Mouse (Mus musculus) erythroblast, embryonic 14.5 days (primary cell): ENCODE results near the gene Cbarp. TPM values are rescaled to one million over a fixed set of nuclear protein-coding genes. Genes with fewer than 3 reads are reported as not detected.

Experiments
- H3K27me3 ChIP-seq: 2 replicates; pipeline ENCODE4 v1.6.1; 2012; ENCODE audit warnings: inconsistent platforms; ENCODE audit not compliant: control insufficient read depth
- H3K36me3 ChIP-seq: 2 replicates; pipeline ENCODE4 v1.6.1; 2012; ENCODE audit warnings: mild to moderate bottlenecking, inconsistent platforms; ENCODE audit not compliant: control insufficient read depth
- H3K4me1 ChIP-seq: 2 replicates; pipeline ENCODE4 v1.6.1; 2012; ENCODE audit warnings: inconsistent platforms; ENCODE audit not compliant: control insufficient read depth
- H3K4me3 ChIP-seq: replicated peaks from 2 replicates; pipeline ENCODE3; 2012; ENCODE audit warnings: moderate library complexity, mild to moderate bottlenecking, inconsistent platforms
- H3K9me3 ChIP-seq: 2 replicates; pipeline ENCODE4 v1.6.1; 2012; ENCODE audit warnings: low read length, inconsistent platforms, mixed read lengths; ENCODE audit not compliant: control insufficient read depth
- GATA1 ChIP-seq: IDR thresholded peaks from 2 replicates; pipeline ENCODE4 v1.6.1; 2012; ENCODE audit warnings: low read length, inconsistent platforms, mixed read lengths
- TAL1 ChIP-seq: IDR thresholded peaks from 3 replicates; pipeline ENCODE4 v1.6.1; 2012; ENCODE audit warnings: low read length, inconsistent platforms, mixed read lengths
- polyA plus RNA-seq: library from polyadenylated mRNA; stranded (reverse); fragments of >175 nt; gene quantifications from 2 replicates; pipeline ENCODE4 v1.2.3, GENCODE M21; 2012

The Cbarp gene
- polyA plus RNA-seq, result 0.15 and 0.52 TPM in 2 replicates

- H3K27me3 ChIP-seq, result peaks cover 47% of the 10 kb centered on the region
These were observed at the start of gene Cbarp for GRCm38 (mm10) chr10:80140666-80141035. TSS of gene Cbarp (minus strand) at chr10:80140835.

GRCm38 (mm10) chr10:80189999-80190398 is 49.4 kb upstream of the Cbarp start:
- TF ChIP-seq GATA1 (no peak), TAL1 (no peak)
- Histone ChIP-seq H3K4me3 (no peak overlapping the region), H3K36me3 (no peaks in the 10 kb centered on the region), H3K4me1 (peaks cover 13% of the 10 kb centered on the region), H3K27me3 (peaks cover 85% of the 10 kb centered on the region), H3K9me3 (peaks cover 5% of the 10 kb centered on the region; the same call in 1 of the 2 replicates)

More at GRCm38 (mm10) chr10:80140666-80141035, at the start of gene Cbarp:
- H3K36me3 ChIP-seq, result peaks cover 28% of the 10 kb centered on the region
- H3K9me3 ChIP-seq, result peaks cover 7% of the 10 kb centered on the region
- H3K4me1 ChIP-seq, result peaks cover 92% of the 10 kb centered on the region
- H3K4me3 ChIP-seq, result peak within 1 kb of the TSS; percentile 86
- no peak for TF ChIP-seq TAL1
- TF ChIP-seq GATA1, result no peak

GRCm38 (mm10) chr10:80188453-80189024 is 47.9 kb upstream of the Cbarp start:
- H3K27me3 ChIP-seq, result peaks cover 91% of the 10 kb centered on the region

GRCm38 (mm10) chr10:80187739-80188138 is 47.1 kb upstream of the Cbarp start:
- H3K27me3 ChIP-seq, result peaks cover 88% of the 10 kb centered on the region
- H3K4me1 ChIP-seq, result peaks cover 4% of the 10 kb centered on the region
- H3K4me3 ChIP-seq, result no peak overlapping the region
- H3K9me3 ChIP-seq, result peaks cover 5% of the 10 kb centered on the region; the same call in 1 of the 2 replicates
- no peaks in the 10 kb centered on the region for H3K36me3 ChIP-seq
- no peak for TF ChIP-seq GATA1

More at GRCm38 (mm10) chr10:80188453-80189024, 47.9 kb upstream of the Cbarp start:
- H3K36me3 ChIP-seq, result no peaks in the 10 kb centered on the region
- no peak overlapping the region for H3K4me3 ChIP-seq
- peaks cover 5% of the 10 kb centered on the region for H3K4me1 ChIP-seq
- TF ChIP-seq TAL1, result no peak
- no peak for TF ChIP-seq GATA1
- peaks cover 5% of the 10 kb centered on the region; the same call in 1 of the 2 replicates for H3K9me3 ChIP-seq

GRCm38 (mm10) chr10:80186649-80187048 is 46.0 kb upstream of the Cbarp start:
- Histone ChIP-seq H3K36me3 (no peaks in the 10 kb centered on the region), H3K9me3 (peaks cover 5% of the 10 kb centered on the region; the same call in 1 of the 2 replicates), H3K4me1 (peaks cover 4% of the 10 kb centered on the region), H3K4me3 (no peak overlapping the region), H3K27me3 (peaks cover 88% of the 10 kb centered on the region)
- TF ChIP-seq GATA1 (no peak), TAL1 (no peak)

- TF ChIP-seq GATA1 (no peak), TAL1 (no peak)
- H3K36me3 ChIP-seq, result no peaks in the 10 kb centered on the region
- peaks cover 8% of the 10 kb centered on the region for H3K4me1 ChIP-seq
- peaks cover 88% of the 10 kb centered on the region for H3K27me3 ChIP-seq
- no peaks in the 10 kb centered on the region for H3K9me3 ChIP-seq
- H3K4me3 ChIP-seq, result no peak overlapping the region
These were observed 41.9 kb upstream of the Cbarp start for GRCm38 (mm10) chr10:80182547-80182946.

- Histone ChIP-seq H3K9me3 (no peaks in the 10 kb centered on the region), H3K36me3 (no peaks in the 10 kb centered on the region; the same call in 1 of the 2 replicates)
- TF ChIP-seq TAL1, result no peak
- TF ChIP-seq GATA1, result no peak
These were observed 40.2 kb upstream of the Cbarp start for GRCm38 (mm10) chr10:80180823-80181222.

GRCm38 (mm10) chr10:80180288-80180687 is 39.7 kb upstream of the Cbarp start:
- H3K27me3 ChIP-seq, result peaks cover 68% of the 10 kb centered on the region
- peaks cover 11% of the 10 kb centered on the region for H3K4me1 ChIP-seq
- H3K36me3 ChIP-seq, result no peaks in the 10 kb centered on the region; the same call in 1 of the 2 replicates
- no peak overlapping the region for H3K4me3 ChIP-seq
- H3K9me3 ChIP-seq, result no peaks in the 10 kb centered on the region
- no peak for TF ChIP-seq GATA1
- TF ChIP-seq TAL1, result no peak

More at GRCm38 (mm10) chr10:80180823-80181222, 40.2 kb upstream of the Cbarp start:
- H3K4me1 ChIP-seq, result peaks cover 8% of the 10 kb centered on the region
- H3K4me3 ChIP-seq, result no peak overlapping the region
- H3K27me3 ChIP-seq, result peaks cover 73% of the 10 kb centered on the region

GRCm38 (mm10) chr10:80179068-80180051 is 38.7 kb upstream of the Cbarp start, which contains the start of gene Efna2:
TSS of gene Efna2 (plus strand) at chr10:80179482.
- TF ChIP-seq TAL1 (no peak), GATA1 (no peak)
- peaks cover 6% of the 10 kb centered on the region for H3K36me3 ChIP-seq
- peaks cover 62% of the 10 kb centered on the region for H3K27me3 ChIP-seq
- no peaks in the 10 kb centered on the region for H3K9me3 ChIP-seq
- peaks cover 19% of the 10 kb centered on the region for H3K4me1 ChIP-seq
- peak within 1 kb of the TSS; percentile 49 for H3K4me3 ChIP-seq
